In the genomic region with DNA sequence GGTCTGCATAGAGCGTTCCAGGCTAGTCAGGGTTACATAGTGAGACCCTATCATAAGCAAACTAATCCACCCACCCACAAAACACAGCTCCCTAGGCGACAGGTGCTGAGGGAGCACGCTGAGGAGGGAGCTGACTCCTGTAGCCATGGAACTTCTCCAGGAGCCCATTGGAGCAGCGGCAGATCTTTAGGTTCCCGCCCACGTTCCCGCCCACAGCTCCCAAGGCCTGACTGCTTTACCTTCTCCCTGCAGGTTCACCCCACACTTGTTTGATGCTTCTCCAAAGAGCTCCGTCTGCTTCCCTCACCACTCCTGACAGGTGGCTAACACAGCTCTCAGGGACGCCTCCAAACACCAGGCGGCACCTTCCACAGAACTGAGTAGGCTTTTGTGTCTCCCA, we compare ENCODE assay signal across 10 mouse cellular contexts. TPM values are rescaled to one million over a fixed set of nuclear protein-coding genes. Genes with fewer than 3 reads are reported as not detected.
DNase-seq lines count a peak whose midpoint lies in the region.
"Had no signal": no experiment of that assay in that cellular context is flagged by ENCODE, and none has a peak within 500 bp of the region (broad histone marks: within the 10 kb centered on the region; RNA-seq: fewer than 3 reads in every experiment).

No protein-coding gene starts in this region.

- H3K27ac ChIP-seq in embryonic facial prominence, embryonic 10.5 days (replicated peaks), result no peak overlapping the region
- H3K27ac ChIP-seq: macrophage had no signal

- no peaks in the 10 kb centered on the region for H3K9me3 ChIP-seq in embryonic facial prominence, embryonic 10.5 days

- peak; percentile 61 for DNase-seq in layer of hippocampus, adult 11-12 months (ENCODE audit: low spot score)
- no peak for DNase-seq in layer of hippocampus, postnatal 25 days (ENCODE audit: extremely low spot score in 1 of 2, low spot score in 1 of 2)
- DNase-seq in embryonic facial prominence, embryonic 10.5 days (ENCODE audit: low spot score), result peak; percentile 27
- peak; percentile 38 for DNase-seq in kidney, postnatal 10 days
- peak; percentile 40 for DNase-seq in lung, postnatal 36 days
- DNase-seq in adrenal gland, postnatal 10 days, result no peak
- no peak for DNase-seq in thymus, postnatal 25 days
- DNase-seq in testis, postnatal 10 days (ENCODE audit: low spot score), result no peak
- DNase-seq: heart, postnatal 4 days had no signal

- 23% methylated on average over 10 of the region's 10 CpGs for WGBS in embryonic facial prominence, embryonic 10.5 days

- H3K36me3 ChIP-seq in embryonic facial prominence, embryonic 10.5 days (replicated peaks), result no peaks in the 10 kb centered on the region

- peak overlapping the region; percentile 29; the same call in 1 of the 2 replicates for H3K4me3 ChIP-seq in embryonic facial prominence, embryonic 10.5 days

- peaks cover 19% of the 10 kb centered on the region for H3K4me1 ChIP-seq in embryonic facial prominence, embryonic 10.5 days

- H3K27me3 ChIP-seq in embryonic facial prominence, embryonic 10.5 days (replicated peaks; ENCODE audit: low read depth, poor library complexity, severe bottlenecking), result no peaks in the 10 kb centered on the region

RNA-seq across cellular contexts. Expression of a gene that starts 40.9 kb away (rescaled TPM):
- total RNA-seq in layer of hippocampus, postnatal 25 days (2021), result 10 to 100 TPM; 71.3 to 78.1 TPM
- polyA plus RNA-seq in embryonic facial prominence, embryonic 10.5 days (2016; fragmentation: Nextera tagmentation; extraction: Ambion mirVana), result 165 and 169 TPM in 2 replicates
- 100 to 1,000 TPM; 137 to 139 TPM for total RNA-seq in adrenal gland, postnatal 10 days (2021)

Comparison
In these comparisons a context has a peak if more than half of its experiments do, and no peak if none do; other contexts are left out.
1. DNase-seq: peak in layer of hippocampus, adult 11-12 months (single experiment), embryonic facial prominence, embryonic 10.5 days (single experiment), kidney, postnatal 10 days (single experiment) and lung, postnatal 36 days (single experiment); none in layer of hippocampus, postnatal 25 days (0 of 2), adrenal gland, postnatal 10 days (single experiment), thymus, postnatal 25 days (single experiment) and testis, postnatal 10 days (single experiment).